Mouse (Mus musculus) cerebellum, adult 18-20 months (tissue): Measurements from ENCODE around the gene Wscd2.

Source experiments
- DNase-seq, 2 experiments: peaks; one replicate each; pipeline ENCODE4 v3.0.0; 2021

Gene Wscd2

DNA sequence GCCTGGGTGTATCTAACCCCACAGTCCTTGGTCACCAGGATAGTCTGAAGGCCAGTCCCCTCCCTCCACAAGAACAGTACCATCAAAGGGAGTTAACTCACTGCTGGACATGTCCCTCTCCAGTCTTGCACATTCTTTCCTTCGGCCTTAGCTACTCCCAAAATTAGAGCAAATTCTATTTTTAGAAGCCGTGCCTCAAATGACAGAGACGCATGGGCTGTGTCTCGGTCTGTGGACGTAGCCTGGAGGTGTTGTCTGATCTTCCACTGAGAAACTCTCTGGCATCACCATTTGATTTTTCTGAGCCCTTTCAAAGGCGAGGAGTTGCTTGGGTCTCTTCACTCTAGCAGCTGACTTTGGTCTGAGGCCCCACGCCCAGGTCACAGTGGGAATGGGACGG is 2.3 kb upstream of the Wscd2 start:
- no peak for DNase-seq

DNA sequence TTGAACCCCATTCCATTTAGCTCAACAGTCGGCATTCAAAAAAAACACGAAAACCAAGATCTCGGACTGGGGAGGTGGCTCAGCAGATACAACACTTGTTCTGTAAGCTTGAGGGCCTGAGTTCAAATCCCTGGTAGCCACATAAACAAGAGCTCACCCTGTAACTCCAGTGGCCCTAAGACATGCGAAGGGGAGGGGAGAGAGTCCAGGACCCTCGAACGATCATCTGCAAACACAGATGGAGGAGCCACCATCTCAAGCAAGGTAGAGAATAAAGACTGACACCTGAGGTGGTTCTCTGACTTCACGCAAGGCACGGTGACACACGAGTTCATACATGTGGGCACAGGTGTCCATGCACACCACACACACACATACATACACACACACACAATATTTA is 516 bp upstream of the Wscd2 start:
- DNase-seq: peak in 1 of 2 experiments; percentile 20

DNA sequence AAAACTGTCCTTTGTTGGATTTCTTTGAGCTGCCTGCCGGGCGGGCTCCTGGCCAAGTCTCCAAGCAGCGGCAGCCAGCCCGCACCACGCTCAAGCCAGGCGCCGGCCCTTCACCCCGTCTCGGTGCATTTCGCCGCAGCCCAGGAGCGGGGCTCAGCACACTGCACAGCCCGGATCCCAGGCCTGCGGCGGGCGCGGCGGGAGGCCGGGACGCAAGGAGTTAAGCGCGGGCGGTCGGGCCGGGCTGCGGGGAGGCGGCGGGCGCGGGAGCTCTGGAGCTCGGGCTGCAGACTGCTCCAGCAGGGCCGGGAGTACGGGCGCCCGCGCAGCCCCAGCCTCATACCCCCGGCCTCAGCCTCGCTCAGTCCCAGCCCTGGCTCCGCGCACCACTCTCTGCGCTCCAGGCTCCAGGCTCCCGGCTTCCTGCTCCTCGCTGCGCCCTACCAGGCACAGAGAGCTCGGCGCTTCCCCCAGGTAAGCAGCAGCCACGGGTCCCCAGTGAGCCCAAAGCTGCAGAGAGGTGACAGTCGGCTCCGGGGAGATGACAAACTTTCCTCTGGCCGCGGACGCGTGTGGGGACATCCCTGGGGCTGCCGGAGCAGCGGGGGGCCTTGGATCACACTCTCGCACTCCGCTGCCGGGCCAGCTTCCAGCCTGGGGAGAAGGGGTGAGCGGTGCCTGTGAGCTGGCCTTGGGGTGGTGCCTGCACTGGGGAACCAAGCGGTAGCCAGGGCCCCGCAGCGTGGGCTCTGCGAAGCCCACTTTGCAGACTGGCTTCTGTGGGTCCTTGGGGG is 531 bp downstream of the Wscd2 start:
- peak; percentile 78 to 88 for DNase-seq

DNA sequence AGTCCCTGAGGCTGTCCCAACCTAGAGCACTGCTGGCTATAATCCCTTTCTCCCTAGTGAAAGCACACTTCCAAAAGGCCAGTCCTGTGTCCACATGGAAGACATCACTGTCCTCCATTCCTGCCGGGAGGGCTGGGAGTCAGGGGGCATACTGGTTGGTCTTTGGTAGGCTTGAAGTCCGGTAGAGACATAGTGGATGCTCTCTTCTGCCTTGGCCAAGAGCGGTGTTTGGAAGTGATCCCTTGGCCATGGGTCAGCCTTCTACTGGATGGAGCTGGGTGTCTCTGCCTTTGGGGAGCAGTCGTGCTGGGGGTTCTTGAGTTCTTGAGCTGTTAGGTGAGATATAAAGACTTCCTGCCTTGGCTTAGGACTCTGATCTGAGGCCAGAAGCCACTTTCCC is 1.4 kb downstream of the Wscd2 start:
- peak; percentile 60 to 62 for DNase-seq

DNA sequence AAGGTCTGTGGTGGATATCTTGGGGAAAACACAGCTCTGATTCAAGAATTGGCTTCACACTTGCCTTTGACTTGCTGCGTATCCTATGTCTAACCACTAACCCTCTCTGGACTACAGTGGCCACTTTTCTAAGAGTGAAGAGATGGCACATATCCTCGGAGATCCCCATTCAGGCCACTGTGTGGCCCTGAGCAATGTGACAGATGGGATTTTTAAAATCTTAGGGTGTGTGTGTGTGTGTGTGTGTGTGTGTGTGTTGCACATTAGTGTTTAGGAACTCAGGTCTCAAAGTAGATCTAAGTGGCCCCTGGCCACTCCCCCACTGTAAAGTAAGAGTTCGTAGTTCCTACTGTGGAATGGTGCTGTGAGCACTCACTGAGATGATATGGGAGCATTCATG is 1.9 kb downstream of the Wscd2 start:
- no peak for DNase-seq

DNA sequence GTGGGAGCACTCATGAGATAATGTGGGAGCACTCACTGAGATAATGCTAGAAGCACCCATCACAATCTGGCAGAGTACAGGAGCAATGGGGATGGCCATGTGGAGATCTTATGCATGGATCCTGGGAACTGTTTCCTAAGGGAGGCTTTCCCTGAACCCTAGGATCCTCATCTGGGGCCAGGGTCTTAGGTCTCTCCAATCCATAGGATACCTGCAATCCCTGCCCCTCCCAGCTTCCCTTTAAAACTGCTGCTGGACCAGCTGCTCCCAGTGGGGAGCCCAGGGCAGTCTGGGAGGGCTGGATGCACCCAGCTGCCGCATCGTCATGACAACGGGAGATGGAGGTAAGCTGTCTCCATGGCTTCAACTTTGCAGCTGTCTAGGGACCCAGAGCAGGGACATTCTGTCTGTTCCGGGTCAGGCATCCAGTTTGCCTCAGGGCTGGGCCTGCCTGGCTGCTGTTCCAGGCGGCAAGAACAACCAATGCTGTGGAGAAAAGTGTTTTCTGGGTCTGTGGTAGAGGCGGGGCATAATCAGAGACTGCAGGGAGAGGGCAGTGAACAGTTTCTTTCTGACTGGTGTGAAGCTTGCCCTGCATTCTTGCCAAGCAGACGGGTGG is 2.4 kb downstream of the Wscd2 start:
- peak; percentile 61 to 65 for DNase-seq

DNA sequence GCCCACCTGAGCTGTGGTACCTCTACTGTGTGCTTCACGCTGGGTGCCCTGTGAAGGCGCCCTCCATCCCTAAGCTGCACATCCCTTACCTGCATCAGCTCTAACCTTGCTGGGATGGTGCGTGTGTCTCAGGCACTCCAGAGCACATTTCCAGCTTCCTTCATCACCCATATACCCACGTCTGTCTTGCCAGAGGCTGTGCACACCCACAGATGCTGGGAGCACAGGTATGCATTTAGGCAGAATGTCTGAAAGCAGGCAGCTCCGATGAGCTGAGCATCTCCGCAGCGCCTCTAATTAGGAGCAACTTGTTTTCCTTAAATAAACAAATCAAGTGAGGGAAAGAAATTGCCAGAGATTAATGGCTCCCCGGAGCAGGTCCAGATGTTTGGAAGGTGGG is 3.9 kb downstream of the Wscd2 start:
- DNase-seq: no peak

DNA sequence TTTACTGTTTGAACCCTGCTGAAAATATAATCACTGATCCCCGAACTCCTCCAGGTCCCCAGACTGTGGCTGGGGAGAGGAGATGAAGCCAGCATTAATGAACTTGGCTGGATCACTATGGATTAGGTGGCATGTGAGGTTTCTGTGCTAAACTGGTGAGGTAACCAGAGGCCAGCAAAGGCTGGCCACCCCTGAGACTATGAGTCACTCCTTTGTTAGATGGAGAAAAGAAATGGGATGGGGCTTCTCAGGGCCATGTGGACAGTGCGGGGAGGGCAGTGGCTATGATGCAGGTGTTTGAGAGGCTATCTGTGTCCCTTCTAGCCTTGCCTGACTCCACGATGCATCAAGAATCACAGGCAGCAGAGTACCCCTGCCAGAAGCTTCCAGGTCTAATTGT is 6.8 kb downstream of the Wscd2 start:
- peak in 1 of 2 experiments; percentile 33 for DNase-seq

DNA sequence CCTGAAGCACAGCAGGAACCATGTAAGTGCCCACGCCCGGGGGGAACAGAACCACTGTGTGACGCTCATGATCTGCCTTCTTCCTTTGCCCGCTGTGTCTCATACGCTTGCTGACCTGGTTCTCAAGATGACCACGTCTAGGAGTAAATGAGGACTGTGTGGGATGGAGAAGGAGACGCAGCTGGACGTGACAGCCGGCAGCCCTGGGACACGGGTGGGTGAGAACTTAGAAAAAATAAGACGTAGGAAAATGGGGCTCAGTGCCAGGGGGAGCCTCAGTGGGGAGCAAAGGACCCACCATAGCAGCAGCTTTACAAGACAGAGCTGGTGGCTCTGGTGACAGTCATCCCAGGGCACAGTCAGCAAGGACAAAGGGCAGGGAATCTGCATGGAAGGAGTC is 9.3 kb downstream of the Wscd2 start:
- DNase-seq: peak in 1 of 2 experiments; percentile 34

DNA sequence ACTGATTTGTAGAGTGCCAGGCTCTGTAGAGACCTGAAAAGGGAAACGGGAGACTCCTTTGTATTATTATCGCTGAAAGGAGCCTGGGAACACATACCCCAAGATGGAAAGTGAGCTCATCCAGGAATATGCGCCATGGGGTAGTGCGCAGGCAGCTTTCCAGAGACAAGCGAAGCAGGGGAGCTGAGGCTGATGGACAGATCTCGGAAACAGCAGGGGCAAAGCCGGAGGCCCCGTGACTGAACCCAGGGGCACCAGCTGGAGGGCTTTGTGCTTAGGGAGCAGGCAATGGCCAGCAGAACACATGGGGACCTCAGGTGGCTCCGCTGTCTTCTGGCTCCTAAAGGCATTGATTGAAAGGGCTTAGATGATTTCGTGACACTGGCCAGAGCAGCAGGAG is 13.1 kb downstream of the Wscd2 start:
- DNase-seq: peak; percentile 73 to 82

DNA sequence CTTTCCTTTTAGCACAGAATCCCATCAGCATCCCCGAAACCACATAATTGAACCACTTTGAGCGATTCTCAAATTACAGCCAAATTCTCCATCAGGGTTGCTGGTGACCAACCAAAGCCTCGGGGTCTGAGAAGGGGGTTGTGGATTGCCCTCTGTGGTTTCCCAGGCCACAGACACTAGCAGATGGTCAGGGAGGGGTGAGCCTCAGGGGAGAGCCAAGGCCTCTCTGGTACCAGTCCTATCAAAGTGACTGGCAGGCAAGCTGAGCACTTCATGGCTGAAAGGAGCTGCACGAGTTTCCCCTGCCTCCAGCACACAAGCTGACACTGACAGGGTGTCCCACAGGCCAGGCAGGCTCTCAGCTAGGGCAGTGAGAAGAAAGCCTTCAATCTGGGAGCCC is 14.5 kb downstream of the Wscd2 start:
- DNase-seq: peak; percentile 64 to 73

DNA sequence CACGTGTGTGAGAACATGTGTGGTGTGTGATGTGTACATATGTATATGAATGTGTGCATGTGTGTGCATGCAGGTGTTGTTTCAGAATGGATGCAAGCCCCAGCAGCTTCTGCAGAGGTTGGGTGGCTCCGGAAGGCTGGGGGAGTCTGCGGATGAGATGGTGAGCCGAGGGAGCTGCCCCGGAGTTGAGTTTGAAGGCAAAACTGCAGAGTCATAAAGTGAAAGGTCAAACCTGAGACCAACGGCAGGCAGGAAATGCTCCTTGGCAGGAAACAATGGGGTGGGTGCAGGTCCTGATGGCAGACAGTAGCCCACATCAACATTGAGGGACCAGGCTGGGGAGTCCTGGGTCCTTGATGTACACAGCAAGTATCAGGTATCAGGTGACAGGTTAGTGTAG is 15.9 kb downstream of the Wscd2 start:
- no peak for DNase-seq

DNA sequence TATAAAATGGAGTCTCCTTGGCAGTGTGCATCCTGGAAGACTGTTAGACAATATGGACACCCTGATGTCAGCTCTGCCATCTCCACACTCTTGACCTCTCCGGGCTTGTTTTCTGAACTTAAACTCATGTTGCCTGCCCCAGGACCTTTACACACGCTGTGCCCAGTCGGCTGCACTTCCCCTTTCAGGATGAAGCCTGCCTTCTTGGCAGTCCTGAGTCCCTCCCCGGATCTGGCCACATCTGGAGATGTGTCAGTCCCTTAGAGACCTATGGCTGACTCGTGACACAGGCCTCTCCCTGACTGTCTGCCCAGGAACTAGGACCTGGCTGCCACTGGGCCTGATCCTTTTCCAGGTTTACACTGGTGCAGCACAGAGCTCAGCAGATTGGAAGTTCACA is 16.6 kb downstream of the Wscd2 start:
- DNase-seq: peak; percentile 8 to 27

DNA sequence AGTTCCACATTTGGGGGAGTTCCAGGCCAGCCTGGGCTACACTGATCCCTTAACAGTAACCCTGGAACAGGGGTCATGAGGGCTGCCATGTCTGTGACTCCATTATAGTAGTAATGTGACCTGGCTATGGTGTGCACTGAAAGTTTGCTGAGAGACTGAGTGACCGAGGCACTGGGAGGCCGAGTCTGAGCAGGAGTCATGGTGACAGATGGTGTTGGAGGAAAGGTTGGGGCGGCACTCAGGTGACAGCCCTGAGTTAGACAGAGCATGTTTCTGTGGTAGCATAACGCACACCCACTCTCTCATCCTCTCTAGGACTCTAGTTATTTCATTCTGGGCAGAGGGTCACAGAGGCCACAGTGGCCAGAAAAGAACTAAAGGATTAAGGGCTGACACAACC is 19.0 kb downstream of the Wscd2 start:
- DNase-seq: peak; percentile 61 to 78

DNA sequence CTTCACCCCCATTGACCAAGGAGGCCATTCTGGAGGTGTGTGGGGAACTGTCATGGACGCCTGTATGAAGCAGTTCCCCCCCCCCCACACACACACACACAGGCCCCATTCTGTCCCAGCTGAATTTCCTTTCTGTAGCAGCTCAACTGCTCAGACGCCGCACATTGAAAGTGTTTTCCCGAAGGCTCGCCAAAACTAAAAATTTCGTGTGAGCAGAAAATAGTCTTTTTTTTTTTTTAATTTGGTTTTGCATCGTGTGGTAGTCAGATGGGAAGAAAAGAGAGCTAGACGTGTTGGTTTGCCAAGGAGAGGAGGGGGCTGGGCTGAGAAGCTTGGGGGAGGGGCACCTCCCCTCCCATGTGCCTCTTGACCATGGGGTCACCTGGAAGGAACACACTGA is 23.5 kb downstream of the Wscd2 start:
- DNase-seq: no peak

DNA sequence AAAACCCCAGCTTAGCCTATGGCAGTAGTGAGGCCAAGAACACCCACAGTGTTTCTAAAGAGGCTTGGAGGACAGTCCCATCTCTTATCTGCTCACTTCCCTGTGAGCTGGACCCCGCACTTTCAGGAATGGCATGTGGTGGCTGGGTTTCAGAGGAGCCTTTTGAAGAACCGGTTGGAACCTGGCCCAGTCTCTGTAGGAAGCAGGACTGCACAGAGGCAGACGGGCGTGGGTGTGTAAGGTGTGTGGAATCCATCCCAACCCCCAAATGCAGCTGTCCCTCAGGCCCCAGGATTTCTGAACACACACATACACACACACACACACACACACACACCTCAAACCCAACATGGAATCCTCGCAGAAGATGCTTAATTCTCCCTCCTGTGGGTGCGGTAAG is 23.9 kb downstream of the Wscd2 start:
- peak; percentile 73 to 75 for DNase-seq

DNA sequence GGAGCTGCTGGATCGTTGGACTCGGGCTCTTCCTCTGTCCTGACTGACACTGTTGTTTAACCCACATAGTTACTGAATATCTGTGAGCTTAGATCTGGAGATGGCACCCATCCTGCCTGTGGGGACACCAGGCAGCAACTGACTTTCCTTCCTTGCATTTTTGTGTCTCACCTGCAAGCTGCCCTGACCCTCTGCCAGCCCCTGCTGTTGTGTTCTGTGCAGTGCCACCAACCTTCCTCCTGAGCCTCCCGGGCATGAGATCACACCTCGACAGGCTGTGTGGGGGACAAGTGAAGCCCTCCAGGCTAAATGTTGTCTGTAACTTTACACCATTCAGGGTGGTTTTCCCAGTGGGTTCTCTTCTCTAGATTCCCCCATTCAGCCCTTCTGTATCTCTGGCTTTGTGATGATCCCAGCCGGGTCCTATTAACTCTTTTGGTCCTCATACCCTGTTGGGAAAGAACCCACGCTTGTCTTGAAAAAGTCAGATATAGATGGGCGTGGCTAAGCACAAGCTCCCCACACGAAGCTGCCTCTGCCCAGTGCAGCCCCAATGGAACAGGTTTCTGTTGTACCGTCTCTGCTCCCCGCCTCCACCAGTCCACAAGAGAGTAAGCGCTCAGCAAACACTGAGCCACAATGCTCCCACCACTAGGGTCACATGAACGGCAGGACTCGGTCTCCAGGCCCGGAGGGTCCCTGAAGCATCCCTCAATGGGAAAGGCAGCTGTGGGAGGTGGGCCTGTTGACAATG is 26.2 kb downstream of the Wscd2 start:
- DNase-seq: peak; percentile 63 to 64

DNA sequence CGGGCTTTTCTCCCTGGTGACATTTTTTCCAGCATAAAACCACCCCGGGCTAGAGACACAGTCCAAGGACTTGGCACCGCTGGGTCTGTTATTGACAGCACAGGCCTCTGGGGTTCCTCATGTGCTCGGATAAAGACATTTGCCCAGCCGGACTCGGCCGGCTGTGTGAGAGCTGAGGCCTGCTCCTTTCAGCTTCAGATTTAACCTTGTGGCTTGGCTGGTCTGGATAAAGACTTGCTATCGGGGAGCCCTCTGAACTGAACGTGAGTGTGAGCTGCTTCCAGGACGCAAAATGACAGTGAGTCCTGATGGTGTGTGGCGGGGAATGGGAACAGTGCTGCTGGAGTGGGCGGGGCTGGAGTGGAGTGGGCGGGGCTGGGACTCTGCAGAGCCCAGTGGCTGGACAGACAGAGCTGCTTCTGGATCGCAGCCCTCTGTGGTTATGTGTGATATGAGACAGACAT is 26.8 kb downstream of the Wscd2 start:
- peak; percentile 55 to 58 for DNase-seq

DNA sequence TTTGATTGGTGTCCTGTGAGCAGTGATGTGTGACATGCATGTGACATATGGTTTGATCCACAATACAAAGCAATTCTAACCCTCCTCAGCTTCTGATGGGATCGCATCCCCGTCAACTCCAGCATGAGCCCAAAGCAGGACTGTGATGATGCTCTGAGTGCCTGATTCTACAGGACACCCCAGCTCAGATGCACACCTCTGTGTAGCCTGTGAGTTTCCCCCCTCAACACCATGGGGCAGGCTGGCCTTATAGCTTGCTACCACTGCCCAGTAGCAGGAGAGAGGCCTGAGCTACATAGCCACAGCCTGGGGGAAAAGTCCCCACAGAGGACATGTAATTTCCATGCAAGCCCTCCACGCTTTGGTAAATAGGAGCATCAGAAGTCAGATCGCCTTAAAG is 27.3 kb downstream of the Wscd2 start:
- no peak for DNase-seq

DNA sequence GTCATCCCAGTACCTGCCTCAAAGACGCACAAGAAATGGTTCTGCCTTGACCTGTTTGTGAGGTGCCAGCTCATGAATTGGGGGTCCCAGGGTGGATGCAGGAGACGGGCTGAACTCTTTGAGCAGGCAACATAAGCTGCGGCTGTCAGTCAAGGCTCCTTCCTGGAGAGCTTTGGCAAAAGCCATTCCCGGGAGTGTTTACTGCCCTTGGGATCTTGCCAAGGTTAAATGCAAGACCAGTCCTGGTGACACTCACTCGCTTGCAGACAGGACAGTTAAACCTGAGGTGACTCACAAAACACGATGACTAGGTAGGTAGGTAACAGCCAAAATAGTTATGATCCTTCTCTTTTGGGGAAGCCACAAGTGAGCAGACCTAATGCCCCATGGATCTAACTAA is 30.9 kb downstream of the Wscd2 start:
- peak; percentile 46 to 56 for DNase-seq

DNA sequence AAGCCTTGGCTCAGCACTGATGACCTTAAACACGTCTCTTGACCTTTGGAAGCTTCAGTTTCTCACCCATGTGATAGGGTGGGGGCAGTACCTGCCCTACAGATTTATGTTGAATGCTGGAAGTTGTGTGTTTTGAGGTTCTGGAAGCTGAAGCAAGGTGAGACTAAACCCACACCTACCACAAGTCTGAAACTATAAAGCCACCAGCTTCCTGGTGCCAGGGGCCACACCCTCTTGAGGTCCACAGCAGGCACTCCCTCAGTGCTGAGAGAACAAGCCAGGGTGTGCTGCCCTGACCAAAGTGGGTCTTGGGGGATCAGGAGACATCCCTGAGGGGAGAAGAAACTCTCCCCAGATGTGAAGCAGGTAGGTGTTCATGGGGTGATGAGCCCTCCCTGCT is 48.7 kb downstream of the Wscd2 start:
- no peak for DNase-seq

DNA sequence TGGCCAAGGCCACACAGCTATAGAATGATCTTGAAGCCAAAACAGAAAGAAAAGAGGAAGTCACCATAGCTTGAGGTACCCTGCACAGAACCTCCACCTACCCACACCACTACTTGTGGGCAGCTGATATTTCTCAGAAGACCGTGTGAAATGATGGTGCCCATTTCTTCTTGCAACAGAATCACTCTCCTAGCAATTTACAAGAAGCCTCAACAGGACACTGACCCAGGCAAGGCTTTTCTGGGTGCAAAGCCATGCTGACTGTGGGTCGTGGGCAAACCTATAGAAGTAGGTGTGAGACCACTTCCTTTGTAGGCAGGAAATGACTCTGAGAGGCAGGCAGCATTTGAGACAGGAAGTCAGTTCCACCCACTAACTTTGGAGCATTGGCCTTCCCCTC is 49.3 kb downstream of the Wscd2 start:
- DNase-seq: no peak

DNA sequence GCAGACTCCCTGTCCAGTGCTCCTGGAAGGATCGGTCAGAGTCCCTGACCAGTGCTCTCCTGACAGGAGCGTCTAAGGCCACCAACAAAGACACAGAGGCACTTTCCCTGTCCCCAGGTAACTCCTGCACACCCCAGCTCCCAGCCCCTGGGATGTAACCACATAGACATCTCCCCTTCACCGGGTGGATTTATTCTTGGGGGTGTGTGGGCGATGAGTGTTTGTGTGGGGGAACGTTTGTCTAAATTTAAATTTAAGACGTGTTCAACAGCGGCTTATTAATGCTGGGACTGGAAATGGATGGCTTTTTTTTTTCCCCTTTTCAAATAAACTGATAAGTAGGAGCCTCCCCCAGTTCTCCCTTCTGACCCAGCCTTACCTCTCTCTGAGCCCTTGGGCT is 49.7 kb downstream of the Wscd2 start:
- DNase-seq: no peak

DNA sequence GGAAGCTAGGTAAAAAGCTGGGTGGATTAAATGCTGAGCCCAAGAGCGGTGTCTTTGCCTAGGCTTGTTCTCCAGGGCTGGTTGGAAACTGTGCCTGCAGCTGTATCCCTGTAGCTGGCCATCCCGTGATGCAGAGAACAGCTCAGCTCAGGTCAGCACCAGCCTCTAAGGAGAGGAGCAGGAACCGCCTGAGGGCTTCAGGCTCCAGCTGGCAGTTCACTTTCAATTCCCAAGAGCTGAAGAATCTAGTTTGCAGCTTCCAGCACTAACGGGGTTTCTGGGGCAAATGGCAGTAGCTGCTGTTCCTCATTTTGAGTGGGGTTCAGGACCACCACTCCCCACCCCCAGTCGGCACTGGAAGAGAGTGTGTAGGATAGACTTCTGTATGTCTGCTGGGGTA is 51.1 kb downstream of the Wscd2 start:
- peak in 1 of 2 experiments; percentile 36 for DNase-seq
